Mouse (Mus musculus) embryonic facial prominence, embryonic 11.5 days (tissue): ENCODE measurements at regions not wholly inside any gene's neighbourhood (a gene's known extent, or its start where the extent isn't known, plus 50 kb on each side); places are given as distances from the start of the nearest gene placed in this dataset.

Experiments
- ATAC-seq: fragments of 200-750 bp; cut with Nextera tagmentation; replicated peaks from 2 replicates; pipeline ENCODE4 v1.8.0; 2017; ENCODE audit warnings: low read depth; ENCODE audit not compliant: insufficient number of reproducible peaks, low FRiP score, low TSS enrichment
- DNase-seq: peaks from one replicate; pipeline ENCODE4 v3.0.0-alpha.2; 2015; ENCODE audit warnings: low spot score
- H3K27ac ChIP-seq: fragments of 300-500 bp; sonication (generic); replicated peaks from 2 replicates; pipeline ENCODE4 v1.5.1; 2014; ENCODE audit warnings: mild to moderate bottlenecking, low read depth, low read length, control low read depth
- H3K27me3 ChIP-seq: fragments of 300-500 bp; sonication (generic); 2 replicates; pipeline ENCODE4 v1.6.1; 2014; ENCODE audit warnings: mild to moderate bottlenecking, low read length, moderate library complexity, mixed read lengths; ENCODE audit not compliant: control insufficient read depth, insufficient read depth
- H3K36me3 ChIP-seq: fragments of 300-500 bp; sonication (generic); replicated peaks from 2 replicates; pipeline ENCODE4 v1.6.1; 2014; ENCODE audit warnings: low read depth, mild to moderate bottlenecking, low read length, moderate library complexity, mixed read lengths; ENCODE audit not compliant: control insufficient read depth, insufficient read depth
- H3K4me1 ChIP-seq: fragments of 300-500 bp; sonication (generic); 2 replicates; pipeline ENCODE4 v1.6.1; 2014; ENCODE audit warnings: low read length, mixed read lengths; ENCODE audit not compliant: control insufficient read depth, insufficient read depth
- H3K4me2 ChIP-seq: fragments of 300-500 bp; sonication (generic); 2 replicates; pipeline ENCODE4 v1.6.1; 2014; ENCODE audit warnings: low read depth, mild to moderate bottlenecking, control low read depth, low read length, moderate library complexity
- H3K4me3 ChIP-seq: fragments of 300-500 bp; sonication (generic); 2 replicates; pipeline ENCODE4 v1.5.1; 2014; ENCODE audit warnings: low read depth, low read length, control low read depth
- H3K9ac ChIP-seq: fragments of 300-500 bp; sonication (generic); replicated peaks from 2 replicates; pipeline ENCODE4 v1.6.1; 2014; ENCODE audit warnings: mild to moderate bottlenecking, control low read depth, low read length
- H3K9me3 ChIP-seq: fragments of 300-500 bp; sonication (generic); replicated peaks from 2 replicates; pipeline ENCODE4 v1.6.1; 2016; ENCODE audit warnings: mild to moderate bottlenecking, low read length, inconsistent platforms, mixed read lengths; ENCODE audit not compliant: control insufficient read depth
- WGBS: fragments of 180-500 bp; shearing (Covaris S2); extraction: QIAGEN DNeasy Blood & Tissue Kit; methylation state at CpG from one replicate; pipeline ENCODE4 v1.1.7; 2014; 5-methylcytosine and 5-hydroxymethylcytosine counted together

- Histone ChIP-seq H3K9me3 (no peaks in the 10 kb centered on the region), H3K27me3 (no peaks in the 10 kb centered on the region), H3K36me3 (no peaks in the 10 kb centered on the region), H3K4me2 (no peak overlapping the region), H3K9ac (no peak overlapping the region), H3K4me3 (no peak overlapping the region), H3K4me1 (no peaks in the 10 kb centered on the region), H3K27ac (no peak overlapping the region)
- ATAC-seq = no peak
- no peak for DNase-seq
- 84% methylated on average over 4 of the region's 4 CpGs for WGBS
Observed at GRCm38 (mm10) chr5:16424745-16425144, 128.6 kb upstream of the Hgf start.

DNA sequence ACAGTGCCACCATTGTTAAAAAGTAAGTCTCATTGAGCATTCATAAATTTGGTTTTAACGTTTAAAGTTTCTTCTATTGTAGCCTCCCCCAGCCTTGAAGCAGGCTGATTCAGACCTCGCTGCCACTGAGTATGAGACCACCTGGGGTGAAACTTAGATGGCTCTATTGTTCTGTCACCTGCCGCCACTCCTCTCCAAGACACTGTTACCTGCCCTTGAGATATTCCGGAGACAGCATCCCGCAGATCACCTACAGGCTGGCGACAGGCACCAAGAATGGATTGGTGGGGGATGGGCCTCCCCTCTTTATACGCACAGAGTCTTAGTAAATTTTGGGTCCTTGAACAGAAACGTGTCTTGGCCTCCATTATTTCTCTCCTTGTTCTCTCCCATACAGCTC, 128.0 kb upstream of the Hgf start:
- H3K27ac ChIP-seq = no peak overlapping the region

DNA sequence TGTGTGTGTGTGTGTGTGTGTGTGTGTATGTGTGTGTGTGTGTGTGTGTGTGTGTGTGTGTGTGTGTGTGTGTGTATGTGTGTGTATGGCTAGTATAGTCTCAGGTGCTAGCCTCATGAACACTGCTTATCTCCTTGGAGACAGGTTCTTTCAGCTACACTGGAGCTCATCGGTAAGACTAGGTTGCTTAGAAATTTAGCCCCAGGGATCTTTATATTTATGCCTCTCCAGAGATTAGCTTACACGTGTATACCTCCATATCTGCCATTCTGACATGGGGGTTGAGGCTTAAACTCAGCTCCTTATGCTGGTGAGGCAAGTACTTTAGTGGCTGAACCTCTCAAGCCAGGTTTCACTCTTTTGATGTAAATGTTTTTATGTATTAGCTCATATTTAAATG, 127.0 kb upstream of the Hgf start:
- H3K9ac ChIP-seq = no peak overlapping the region
- H3K27ac ChIP-seq = no peak overlapping the region
- H3K36me3 ChIP-seq = no peaks in the 10 kb centered on the region
- ATAC-seq = no peak
- no peaks in the 10 kb centered on the region for H3K4me1 ChIP-seq
- no peak for DNase-seq
- H3K4me3 ChIP-seq = no peak overlapping the region
- no peak overlapping the region for H3K4me2 ChIP-seq
- no peaks in the 10 kb centered on the region for H3K27me3 ChIP-seq
- no peaks in the 10 kb centered on the region for H3K9me3 ChIP-seq
- 62% methylated on average over 2 of the region's 2 CpGs for WGBS

More for the DNA sequence above, 128.0 kb upstream of the Hgf start:
- Histone ChIP-seq H3K4me2 (no peak overlapping the region), H3K27me3 (no peaks in the 10 kb centered on the region), H3K4me3 (no peak overlapping the region), H3K9me3 (no peaks in the 10 kb centered on the region), H3K4me1 (no peaks in the 10 kb centered on the region), H3K36me3 (no peaks in the 10 kb centered on the region), H3K9ac (no peak overlapping the region)
- ATAC-seq = no peak
- DNase-seq = no peak
- 46% methylated on average over 8 of the region's 8 CpGs for WGBS

- ATAC-seq = no peak
- no peak overlapping the region for H3K4me3 ChIP-seq
- no peaks in the 10 kb centered on the region for H3K4me1 ChIP-seq
- DNase-seq = no peak
- no peak overlapping the region for H3K9ac ChIP-seq
- no peaks in the 10 kb centered on the region for H3K27me3 ChIP-seq
- H3K27ac ChIP-seq = no peak overlapping the region
- no peaks in the 10 kb centered on the region for H3K9me3 ChIP-seq
- no peaks in the 10 kb centered on the region for H3K36me3 ChIP-seq
- H3K4me2 ChIP-seq = no peak overlapping the region
- 94% methylated on average over 3 of the region's 3 CpGs for WGBS
Observed at GRCm38 (mm10) chr5:16434586-16434985, 118.7 kb upstream of the Hgf start.

GRCm38 (mm10) chr5:16445056-16445455, 108.2 kb upstream of the Hgf start:
- Histone ChIP-seq H3K4me2 (no peak overlapping the region), H3K27ac (no peak overlapping the region), H3K36me3 (no peaks in the 10 kb centered on the region), H3K4me1 (no peaks in the 10 kb centered on the region), H3K9ac (no peak overlapping the region), H3K9me3 (no peaks in the 10 kb centered on the region), H3K4me3 (no peak overlapping the region), H3K27me3 (no peaks in the 10 kb centered on the region)
- 71% methylated on average over 1 of the region's 1 CpGs for WGBS
- ATAC-seq = no peak
- DNase-seq = no peak

GRCm38 (mm10) chr5:16446977-16447376, 106.3 kb upstream of the Hgf start:
- DNase-seq (no peak), ATAC-seq (no peak)
- no peaks in the 10 kb centered on the region for H3K36me3 ChIP-seq
- no peak overlapping the region for H3K27ac ChIP-seq
- no peaks in the 10 kb centered on the region for H3K9me3 ChIP-seq
- no peaks in the 10 kb centered on the region for H3K4me1 ChIP-seq
- H3K4me3 ChIP-seq = no peak overlapping the region
- H3K27me3 ChIP-seq = no peaks in the 10 kb centered on the region
- 67% methylated on average over 1 of the region's 1 CpGs for WGBS
- H3K9ac ChIP-seq = no peak overlapping the region
- no peak overlapping the region for H3K4me2 ChIP-seq

DNA sequence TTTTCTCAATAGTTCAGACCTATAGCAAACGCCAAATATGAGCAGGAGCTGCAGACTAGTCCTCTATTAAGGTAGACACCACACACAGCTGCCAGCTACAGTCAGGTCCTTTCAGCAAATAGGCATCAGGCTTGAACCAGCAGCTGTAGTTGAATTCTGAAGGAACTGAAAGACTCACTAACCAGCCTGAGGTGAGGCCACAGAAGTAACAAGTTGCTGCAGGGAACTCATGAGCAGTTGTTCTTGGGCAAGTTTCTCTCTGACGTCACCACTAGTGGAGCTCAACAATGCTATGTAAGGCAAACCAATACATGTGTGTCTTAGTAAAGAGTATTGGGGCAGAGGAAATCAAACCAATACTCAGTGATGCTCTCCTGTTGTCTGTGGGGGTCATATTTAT, 91.5 kb upstream of the Hgf start:
- Histone ChIP-seq H3K36me3 (no peaks in the 10 kb centered on the region), H3K27ac (no peak overlapping the region), H3K9me3 (no peaks in the 10 kb centered on the region), H3K27me3 (no peaks in the 10 kb centered on the region), H3K9ac (no peak overlapping the region), H3K4me3 (no peak overlapping the region), H3K4me2 (no peak overlapping the region), H3K4me1 (no peaks in the 10 kb centered on the region)
- 83% methylated on average over 2 of the region's 2 CpGs for WGBS
- DNase-seq = no peak
- ATAC-seq = no peak

- Histone ChIP-seq H3K4me2 (no peak overlapping the region), H3K9ac (no peak overlapping the region), H3K9me3 (no peaks in the 10 kb centered on the region), H3K27me3 (no peaks in the 10 kb centered on the region), H3K4me1 (no peaks in the 10 kb centered on the region; the same call in 1 of the 2 replicates), H3K4me3 (no peak overlapping the region), H3K27ac (no peak overlapping the region), H3K36me3 (no peaks in the 10 kb centered on the region)
- ATAC-seq = no peak
- 68% methylated on average over 5 of the region's 5 CpGs for WGBS
- DNase-seq = no peak
Observed at GRCm38 (mm10) chr5:16466266-16466665, 87.0 kb upstream of the Hgf start.
